Mouse (Mus musculus) limb, embryonic 13.5 days (tissue): ENCODE results near the gene Arfip1. TPM values are rescaled to one million over a fixed set of nuclear protein-coding genes. Genes with fewer than 3 reads are reported as not detected.

Experiments
- ATAC-seq: fragments of 200-750 bp; cut with Nextera tagmentation; 2 replicates; pipeline ENCODE4 v1.8.0; 2017; ENCODE audit warnings: low read depth, moderate number of reproducible peaks, moderate TSS enrichment; ENCODE audit not compliant: low FRiP score
- H3K27ac ChIP-seq: fragments of 300-500 bp; sonication (generic); 2 replicates; pipeline ENCODE4 v1.5.1; 2015; ENCODE audit warnings: inconsistent platforms, mild to moderate bottlenecking, moderate library complexity
- H3K27me3 ChIP-seq: fragments of 300-500 bp; sonication (generic); 2 replicates; pipeline ENCODE4 v1.6.1; 2015; ENCODE audit warnings: mild to moderate bottlenecking, inconsistent platforms
- H3K36me3 ChIP-seq: fragments of 300-500 bp; sonication (generic); 2 replicates; pipeline ENCODE4 v1.6.1; 2015; ENCODE audit warnings: inconsistent platforms, mild to moderate bottlenecking, moderate library complexity
- H3K4me1 ChIP-seq: fragments of 300-500 bp; sonication (generic); 2 replicates; pipeline ENCODE4 v1.6.1; 2015; ENCODE audit warnings: inconsistent platforms
- H3K4me2 ChIP-seq: fragments of 300-500 bp; sonication (generic); replicated peaks from 2 replicates; pipeline ENCODE4 v1.6.1; 2015; ENCODE audit warnings: inconsistent platforms, mild to moderate bottlenecking, moderate library complexity
- H3K4me3 ChIP-seq: fragments of 300-500 bp; sonication (generic); 2 replicates; pipeline ENCODE4 v1.5.1; 2015; ENCODE audit warnings: moderate library complexity, mild to moderate bottlenecking, inconsistent platforms
- H3K9ac ChIP-seq: fragments of 300-500 bp; sonication (generic); 2 replicates; pipeline ENCODE4 v1.6.1; 2015; ENCODE audit warnings: mild to moderate bottlenecking, inconsistent platforms
- H3K9me3 ChIP-seq: fragments of 300-500 bp; sonication (generic); 2 replicates; pipeline ENCODE4 v1.6.1; 2016; ENCODE audit warnings: inconsistent platforms
- WGBS: fragments of 180-500 bp; shearing (Covaris S2); methylation state at CpG from one replicate; pipeline ENCODE4 v1.1.7; 2015; 5-methylcytosine and 5-hydroxymethylcytosine counted together
- polyA plus RNA-seq: library from polyadenylated mRNA; unstranded; fragments of >200 nt; fragmentation: Nextera tagmentation; extraction: Ambion mirVana; gene quantifications from 2 replicates; pipeline ENCODE4 v1.2.1, GENCODE M21; 2015

The Arfip1 gene
- polyA plus RNA-seq, 1 experiment from 2014 or later: 43.8 TPM

- no peak for ATAC-seq
- 91% methylated on average over 1 of the region's 1 CpGs for WGBS
Measured at GRCm38 (mm10) chr3:84524952-84525351, 57.5 kb downstream of the Arfip1 start.

GRCm38 (mm10) chr3:84516163-84516562 is 66.3 kb downstream of the Arfip1 start:
- no peak for ATAC-seq
- 82% methylated on average over 3 of the region's 3 CpGs for WGBS
- H3K36me3 ChIP-seq: peaks cover 11% of the 10 kb centered on the region
- no peaks in the 10 kb centered on the region for H3K4me1 ChIP-seq
- no peak overlapping the region for H3K27ac ChIP-seq
- H3K4me2 ChIP-seq: no peak overlapping the region
- no peak overlapping the region for H3K4me3 ChIP-seq
- H3K9me3 ChIP-seq: no peaks in the 10 kb centered on the region
- no peak overlapping the region for H3K9ac ChIP-seq
- no peaks in the 10 kb centered on the region for H3K27me3 ChIP-seq

More at GRCm38 (mm10) chr3:84524952-84525351, 57.5 kb downstream of the Arfip1 start:
- Histone ChIP-seq H3K27me3 (no peaks in the 10 kb centered on the region), H3K9ac (no peak overlapping the region), H3K4me1 (no peaks in the 10 kb centered on the region), H3K9me3 (no peaks in the 10 kb centered on the region), H3K4me2 (no peak overlapping the region), H3K27ac (no peak overlapping the region), H3K4me3 (no peak overlapping the region), H3K36me3 (peaks cover 18% of the 10 kb centered on the region)

GRCm38 (mm10) chr3:84512774-84513515 is 69.5 kb downstream of the Arfip1 start:
- H3K4me1 ChIP-seq: no peaks in the 10 kb centered on the region
- WGBS: 42% methylated on average over 6 of the region's 6 CpGs
- H3K4me2 ChIP-seq: no peak overlapping the region
- H3K4me3 ChIP-seq: no peak overlapping the region
- no peak overlapping the region for H3K9ac ChIP-seq
- ATAC-seq: no peak
- no peaks in the 10 kb centered on the region for H3K27me3 ChIP-seq
- H3K9me3 ChIP-seq: no peaks in the 10 kb centered on the region
- H3K36me3 ChIP-seq: peaks cover 9% of the 10 kb centered on the region
- H3K27ac ChIP-seq: no peak overlapping the region

- Histone ChIP-seq H3K4me1 (peaks cover 14% of the 10 kb centered on the region), H3K36me3 (peaks cover 13% of the 10 kb centered on the region), H3K9ac (no peak overlapping the region), H3K27me3 (no peaks in the 10 kb centered on the region), H3K9me3 (no peaks in the 10 kb centered on the region), H3K4me3 (no peak overlapping the region), H3K4me2 (no peak overlapping the region), H3K27ac (no peak overlapping the region)
- 92% methylated on average over 4 of the region's 4 CpGs for WGBS
- no peak for ATAC-seq
Measured at GRCm38 (mm10) chr3:84505193-84505592, 77.2 kb downstream of the Arfip1 start.

- Histone ChIP-seq H3K27ac (no peak overlapping the region), H3K9ac (no peak overlapping the region), H3K9me3 (no peaks in the 10 kb centered on the region), H3K4me2 (no peak overlapping the region), H3K4me1 (peaks cover 14% of the 10 kb centered on the region), H3K4me3 (no peak overlapping the region), H3K27me3 (no peaks in the 10 kb centered on the region), H3K36me3 (peaks cover 13% of the 10 kb centered on the region)
- 89% methylated on average over 8 of the region's 8 CpGs for WGBS
- no peak for ATAC-seq
Measured at GRCm38 (mm10) chr3:84504291-84504690, 78.1 kb downstream of the Arfip1 start.

- H3K4me1 ChIP-seq: peaks cover 14% of the 10 kb centered on the region
- H3K36me3 ChIP-seq: peaks cover 9% of the 10 kb centered on the region; the same call in 1 of the 2 replicates
- no peak overlapping the region for H3K27ac ChIP-seq
- whole genome bisulfite sequencing: 82% methylated on average over 2 of the region's 2 CpGs
- no peak overlapping the region for H3K4me2 ChIP-seq
- H3K9me3 ChIP-seq: no peaks in the 10 kb centered on the region
- no peak overlapping the region for H3K4me3 ChIP-seq
- ATAC-seq: no peak
- no peaks in the 10 kb centered on the region for H3K27me3 ChIP-seq
- H3K9ac ChIP-seq: no peak overlapping the region
Measured at GRCm38 (mm10) chr3:84502101-84502500, 80.3 kb downstream of the Arfip1 start.

GRCm38 (mm10) chr3:84500491-84500890 is 81.9 kb downstream of the Arfip1 start:
- H3K4me2 ChIP-seq: no peak overlapping the region
- H3K4me1 ChIP-seq: peaks cover 14% of the 10 kb centered on the region
- no peak overlapping the region for H3K27ac ChIP-seq
- H3K27me3 ChIP-seq: no peaks in the 10 kb centered on the region
- no peak for ATAC-seq
- H3K9ac ChIP-seq: no peak overlapping the region
- WGBS: 80% methylated on average over 10 of the region's 10 CpGs
- H3K36me3 ChIP-seq: peaks cover 9% of the 10 kb centered on the region; the same call in 1 of the 2 replicates
- no peak overlapping the region for H3K4me3 ChIP-seq
- no peaks in the 10 kb centered on the region for H3K9me3 ChIP-seq

GRCm38 (mm10) chr3:84497718-84498117 is 84.7 kb downstream of the Arfip1 start:
- no peak for ATAC-seq
- H3K27ac ChIP-seq: no peak overlapping the region
- WGBS: 69% methylated on average over 11 of the region's 11 CpGs
- peaks cover 14% of the 10 kb centered on the region for H3K4me1 ChIP-seq
- H3K9ac ChIP-seq: no peak overlapping the region
- no peaks in the 10 kb centered on the region for H3K9me3 ChIP-seq
- H3K4me2 ChIP-seq: no peak overlapping the region
- H3K4me3 ChIP-seq: no peak overlapping the region
- H3K27me3 ChIP-seq: no peaks in the 10 kb centered on the region
- peaks cover 9% of the 10 kb centered on the region for H3K36me3 ChIP-seq

GRCm38 (mm10) chr3:84492657-84493056 is 89.8 kb downstream of the Arfip1 start:
- H3K27me3 ChIP-seq: no peaks in the 10 kb centered on the region
- no peaks in the 10 kb centered on the region for H3K9me3 ChIP-seq
- no peak overlapping the region for H3K27ac ChIP-seq
- peaks cover 9% of the 10 kb centered on the region for H3K36me3 ChIP-seq
- no peak for ATAC-seq
- H3K4me2 ChIP-seq: no peak overlapping the region
- 89% methylated on average over 8 of the region's 8 CpGs for WGBS
- H3K4me1 ChIP-seq: no peaks in the 10 kb centered on the region
- H3K9ac ChIP-seq: no peak overlapping the region
- H3K4me3 ChIP-seq: no peak overlapping the region

- Histone ChIP-seq H3K4me1 (no peaks in the 10 kb centered on the region), H3K36me3 (peaks cover 9% of the 10 kb centered on the region), H3K27me3 (no peaks in the 10 kb centered on the region), H3K4me2 (no peak overlapping the region), H3K9ac (no peak overlapping the region), H3K27ac (no peak overlapping the region), H3K9me3 (no peaks in the 10 kb centered on the region), H3K4me3 (no peak overlapping the region)
- 71% methylated on average over 4 of the region's 4 CpGs for WGBS
- ATAC-seq: no peak
Measured at GRCm38 (mm10) chr3:84492148-84492547, 90.3 kb downstream of the Arfip1 start.

GRCm38 (mm10) chr3:84488716-84489115 is 93.7 kb downstream of the Arfip1 start:
- Histone ChIP-seq H3K36me3 (peaks cover 9% of the 10 kb centered on the region), H3K4me1 (no peaks in the 10 kb centered on the region), H3K27ac (no peak overlapping the region), H3K27me3 (no peaks in the 10 kb centered on the region), H3K9me3 (no peaks in the 10 kb centered on the region), H3K4me2 (no peak overlapping the region), H3K4me3 (no peak overlapping the region), H3K9ac (no peak overlapping the region)
- WGBS: 68% methylated on average over 6 of the region's 6 CpGs
- ATAC-seq: no peak

GRCm38 (mm10) chr3:84484891-84485290 is 97.5 kb downstream of the Arfip1 start:
- H3K9me3 ChIP-seq: no peaks in the 10 kb centered on the region
- H3K27me3 ChIP-seq: peaks cover 29% of the 10 kb centered on the region
- no peak overlapping the region for H3K4me2 ChIP-seq
- WGBS: 53% methylated on average over 3 of the region's 3 CpGs
- no peak for ATAC-seq
- H3K4me3 ChIP-seq: no peak overlapping the region
- no peak overlapping the region for H3K9ac ChIP-seq
- no peaks in the 10 kb centered on the region for H3K36me3 ChIP-seq
- no peak overlapping the region for H3K27ac ChIP-seq
- H3K4me1 ChIP-seq: peaks cover 6% of the 10 kb centered on the region

GRCm38 (mm10) chr3:84484333-84484732 is 98.1 kb downstream of the Arfip1 start:
- WGBS: 63% methylated on average over 4 of the region's 4 CpGs
- H3K9me3 ChIP-seq: no peaks in the 10 kb centered on the region
- H3K4me1 ChIP-seq: peaks cover 12% of the 10 kb centered on the region

More at GRCm38 (mm10) chr3:84484333-84484732, 98.1 kb downstream of the Arfip1 start:
- Histone ChIP-seq H3K4me3 (no peak overlapping the region), H3K4me2 (no peak overlapping the region), H3K27ac (no peak overlapping the region), H3K36me3 (no peaks in the 10 kb centered on the region), H3K27me3 (peaks cover 34% of the 10 kb centered on the region), H3K9ac (no peak overlapping the region)
- ATAC-seq: no peak
